Comparison of ENCODE assay signal across 9 mouse cellular contexts in genomic region chr17:57770904-57771303, GRCm38 (mm10). TPM values are rescaled to one million over a fixed set of nuclear protein-coding genes. Genes with fewer than 3 reads are reported as not detected.
DNase-seq lines count a peak whose midpoint lies in the region; ATAC-seq lines count a peak whose summit lies in the region.
"Had no signal": no experiment of that assay in that cellular context is flagged by ENCODE, and none has a peak within 500 bp of the region (broad histone marks: within the 10 kb centered on the region; RNA-seq: fewer than 3 reads in every experiment).

No protein-coding gene starts in this region.

- H3K27ac ChIP-seq in limb, embryonic 10.5 days = no peak overlapping the region
- no peak overlapping the region for H3K27ac ChIP-seq in liver, embryonic 12.5 days

- H3K36me3 ChIP-seq in limb, embryonic 10.5 days = no peaks in the 10 kb centered on the region
- H3K36me3 ChIP-seq in liver, embryonic 12.5 days = no peaks in the 10 kb centered on the region

- no peaks in the 10 kb centered on the region for H3K4me1 ChIP-seq in limb, embryonic 10.5 days
- no peaks in the 10 kb centered on the region for H3K4me1 ChIP-seq in liver, embryonic 12.5 days

- no peak overlapping the region for H3K9ac ChIP-seq in liver, embryonic 12.5 days

- no peak overlapping the region for H3K4me2 ChIP-seq in liver, embryonic 12.5 days

- peak; percentile 62 to 81 for DNase-seq in cerebellum, postnatal 10 days
- DNase-seq in cerebellum, adult 11-12 months = no peak
- DNase-seq in 3T3-L1 (ENCODE audit: low read depth, low spot score) = peak; percentile 23
- peak; percentile 73 for DNase-seq in embryo, embryonic 10 days (ENCODE audit: low spot score)
- DNase-seq in layer of hippocampus, adult 8-10 months (ENCODE audit: low spot score in 2 of 2) = peak; percentile 10 to 21
- no peak for DNase-seq in limb, embryonic 10.5 days (ENCODE audit: low spot score)
- DNase-seq in T-cell, adult 2 months (ENCODE audit: low spot score) = no peak

- H3K9me3 ChIP-seq in limb, embryonic 10.5 days (replicated peaks) = no peaks in the 10 kb centered on the region
- H3K9me3 ChIP-seq in liver, embryonic 12.5 days (replicated peaks) = no peaks in the 10 kb centered on the region

- 24% methylated on average over 4 of the region's 4 CpGs for WGBS in limb, embryonic 10.5 days
- WGBS in liver, embryonic 12.5 days (ENCODE audit: insufficient replicate concordance) = 10% methylated on average over 4 of the region's 4 CpGs

- H3K4me3 ChIP-seq in limb, embryonic 10.5 days = no peak overlapping the region
- no peak overlapping the region for H3K4me3 ChIP-seq in liver, embryonic 12.5 days

- H3K27me3 ChIP-seq in limb, embryonic 10.5 days (ENCODE audit: low read depth, poor library complexity, severe bottlenecking) = no peaks in the 10 kb centered on the region
- no peaks in the 10 kb centered on the region for H3K27me3 ChIP-seq in liver, embryonic 12.5 days (replicated peaks)

- no peak for ATAC-seq in liver, embryonic 12.5 days

RNA-seq across cellular contexts. Expression of gene Cntnap5c, which starts 1.5 kb away (rescaled TPM):
- 10 to 100 TPM; 18.5 to 25.8 (median 21.9) TPM for total RNA-seq in layer of hippocampus, adult 8-10 months (2022)
- not detected in 2 replicates for polyA plus RNA-seq in limb, embryonic 10.5 days (2016; fragmentation: Nextera tagmentation; extraction: Ambion mirVana)
- not detected in 2 replicates for polyA plus RNA-seq in liver, embryonic 12.5 days (2016; fragmentation: Nextera tagmentation; extraction: Ambion mirVana)

RNA-seq across cellular contexts. Expression of gene Gm21834, which starts 28.9 kb away (rescaled TPM):
- total RNA-seq in layer of hippocampus, adult 8-10 months (2022) = not detected
- polyA plus RNA-seq in limb, embryonic 10.5 days (2016; fragmentation: Nextera tagmentation; extraction: Ambion mirVana) = not detected in 2 replicates
- polyA plus RNA-seq in liver, embryonic 12.5 days (2016; fragmentation: Nextera tagmentation; extraction: Ambion mirVana) = not detected in 2 replicates
- total RNA-seq: layer of hippocampus, postnatal 25 days had no signal

Comparison
In these comparisons a context has a peak if more than half of its experiments do, and no peak if none do; other contexts are left out.
1. DNase-seq: peak in cerebellum, postnatal 10 days (2 of 2), 3T3-L1 (single experiment), embryo, embryonic 10 days (single experiment) and layer of hippocampus, adult 8-10 months (2 of 2); none in cerebellum, adult 11-12 months (single experiment), limb, embryonic 10.5 days (single experiment) and T-cell, adult 2 months (single experiment).